Mouse (Mus musculus) forebrain, postnatal 0 days (tissue): ENCODE measurements around the gene Fgd3. TPM values are rescaled to one million over a fixed set of nuclear protein-coding genes. Genes with fewer than 3 reads are reported as not detected.
A peak's percentile ranks its signal among the peaks of the same experiment; 100 is the strongest.

ENCODE experiments used
- ATAC-seq: fragments of 200-750 bp; cut with Nextera tagmentation; 2 replicates; pipeline ENCODE4 v1.8.0; 2017; ENCODE audit warnings: mild to moderate bottlenecking, moderate library complexity
- DNase-seq: peaks from one replicate; pipeline ENCODE4 v3.0.0-alpha.2; 2015
- H3K27ac ChIP-seq: fragments of 300-500 bp; sonication (generic); 2 replicates; pipeline ENCODE4 v1.5.1; 2014; ENCODE audit warnings: low read depth, mild to moderate bottlenecking, antibody characterized with exemption, low read length, moderate library complexity, mixed read lengths
- H3K27me3 ChIP-seq: fragments of 300-500 bp; sonication (generic); 2 replicates; pipeline ENCODE4 v1.6.1; 2014; ENCODE audit warnings: mild to moderate bottlenecking, low read length, mixed read lengths; ENCODE audit not compliant: insufficient read depth
- H3K36me3 ChIP-seq: fragments of 300-500 bp; sonication (generic); 2 replicates; pipeline ENCODE4 v1.6.1; 2014; ENCODE audit warnings: mild to moderate bottlenecking, moderate library complexity; ENCODE audit not compliant: insufficient read depth
- H3K4me1 ChIP-seq: fragments of 300-500 bp; sonication (generic); 2 replicates; pipeline ENCODE4 v1.6.1; 2014; ENCODE audit warnings: antibody characterized with exemption; ENCODE audit not compliant: insufficient read depth
- H3K4me2 ChIP-seq: fragments of 300-500 bp; sonication (generic); 2 replicates; pipeline ENCODE4 v1.6.1; 2014; ENCODE audit warnings: low read depth, mild to moderate bottlenecking, moderate library complexity
- H3K4me3 ChIP-seq: fragments of 300-500 bp; sonication (generic); 2 replicates; pipeline ENCODE4 v1.5.1; 2014; ENCODE audit warnings: low read depth, low read length, mixed read lengths
- H3K9ac ChIP-seq: fragments of 300-500 bp; sonication (generic); 2 replicates; pipeline ENCODE4 v1.6.1; 2014; ENCODE audit warnings: mild to moderate bottlenecking
- H3K9me3 ChIP-seq: fragments of 300-500 bp; sonication (generic); 2 replicates; pipeline ENCODE4 v1.6.1; 2016; ENCODE audit warnings: low read length
- CTCF ChIP-seq: sonication (generic); IDR thresholded peaks from 2 replicates; pipeline ENCODE4 v1.5.1; 2016; ENCODE audit warnings: antibody characterized with exemption, control low read depth, low read depth
- WGBS: fragments of 180-500 bp; shearing (Covaris S2); extraction: QIAGEN DNeasy Blood & Tissue Kit; methylation state at CpG from one replicate; pipeline ENCODE4 v1.1.7; 2014; 5-methylcytosine and 5-hydroxymethylcytosine counted together
- polyA plus RNA-seq: library from polyadenylated mRNA; unstranded; fragments of >200 nt; fragmentation: Nextera tagmentation; extraction: Ambion mirVana; gene quantifications from 2 replicates; pipeline ENCODE4 v1.2.1, GENCODE M21; 2015
- total RNA-seq: library from RNA; depleted of rRNA; stranded (reverse); fragments of >200 nt; gene quantifications from 2 replicates; pipeline ENCODE4 v1.2.3, GENCODE M21; 2014; rRNA removed

Fgd3 gene
- total RNA-seq (14.0 and 17.2 TPM in 2 replicates), polyA plus RNA-seq (2.0 and 2.8 TPM in 2 replicates)

DNA sequence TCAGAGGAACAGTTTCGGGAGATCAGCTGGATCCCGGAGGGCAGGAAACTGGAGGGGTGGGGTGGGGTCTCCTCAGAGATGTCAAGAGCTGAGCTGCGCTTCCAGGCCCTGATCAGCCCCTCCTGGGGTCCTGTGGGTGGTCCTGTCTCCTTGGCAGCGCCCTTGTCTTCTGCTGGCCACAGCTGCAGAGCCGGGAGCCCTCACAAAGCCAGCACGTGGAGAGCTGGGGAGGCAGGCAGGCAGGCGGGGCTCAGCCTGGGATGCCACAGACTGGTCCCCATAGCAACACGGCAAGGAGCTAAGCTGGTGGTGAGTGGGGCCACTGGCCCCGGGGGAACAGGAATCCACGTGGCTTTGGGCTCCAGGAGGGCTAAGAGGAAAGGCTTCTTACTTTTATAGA lies at the start of gene Fgd3:
TSS of gene Fgd3 (minus strand) at position 272 of the 400 bp plus-strand sequence.
- peaks cover 2% of the 10 kb centered on the region for H3K36me3 ChIP-seq
- 4% methylated on average over 10 of the region's 10 CpGs for WGBS
- peak within 1 kb of the TSS; percentile 41 for H3K27ac ChIP-seq
- ATAC-seq: peak; percentile 96
- no peaks in the 10 kb centered on the region for H3K9me3 ChIP-seq
- peak within 1 kb of the TSS; percentile 44 for H3K4me3 ChIP-seq
- no peaks in the 10 kb centered on the region for H3K27me3 ChIP-seq
- TF ChIP-seq CTCF: no peak
- H3K4me2 ChIP-seq: peak within 1 kb of the TSS; percentile 64
- peak; percentile 86 for DNase-seq
- peaks cover 21% of the 10 kb centered on the region for H3K4me1 ChIP-seq
- H3K9ac ChIP-seq: peak within 1 kb of the TSS; percentile 59

DNA sequence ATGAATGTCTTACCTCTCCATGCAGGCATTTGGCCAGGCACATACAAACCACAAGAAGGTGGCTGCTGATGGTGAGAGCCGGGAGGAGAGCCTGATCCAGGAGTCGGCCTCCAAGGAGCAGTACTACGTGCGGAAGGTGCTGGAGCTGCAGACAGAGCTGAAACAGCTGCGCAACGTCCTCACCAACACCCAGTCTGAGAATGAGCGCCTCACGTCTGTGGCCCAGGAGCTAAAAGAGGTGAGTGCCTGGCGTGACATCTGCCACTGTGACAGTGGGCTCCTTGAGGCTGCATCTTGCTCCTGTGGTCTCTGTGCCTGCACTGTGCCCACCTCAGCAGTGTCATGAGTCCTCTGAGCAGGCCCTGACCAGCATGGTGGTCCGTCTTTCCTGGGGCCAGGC lies 49.3 kb upstream of the Fgd3 start:
- TF ChIP-seq CTCF: no peak
- H3K27ac ChIP-seq: no peak overlapping the region
- DNase-seq: no peak
- ATAC-seq: no peak
- peaks cover 27% of the 10 kb centered on the region for H3K36me3 ChIP-seq
- no peak overlapping the region for H3K4me3 ChIP-seq
- no peaks in the 10 kb centered on the region for H3K27me3 ChIP-seq
- H3K9ac ChIP-seq: no peak overlapping the region
- no peaks in the 10 kb centered on the region for H3K9me3 ChIP-seq
- no peaks in the 10 kb centered on the region for H3K4me1 ChIP-seq
- 94% methylated on average over 10 of the region's 10 CpGs for WGBS
- H3K4me2 ChIP-seq: no peak overlapping the region

DNA sequence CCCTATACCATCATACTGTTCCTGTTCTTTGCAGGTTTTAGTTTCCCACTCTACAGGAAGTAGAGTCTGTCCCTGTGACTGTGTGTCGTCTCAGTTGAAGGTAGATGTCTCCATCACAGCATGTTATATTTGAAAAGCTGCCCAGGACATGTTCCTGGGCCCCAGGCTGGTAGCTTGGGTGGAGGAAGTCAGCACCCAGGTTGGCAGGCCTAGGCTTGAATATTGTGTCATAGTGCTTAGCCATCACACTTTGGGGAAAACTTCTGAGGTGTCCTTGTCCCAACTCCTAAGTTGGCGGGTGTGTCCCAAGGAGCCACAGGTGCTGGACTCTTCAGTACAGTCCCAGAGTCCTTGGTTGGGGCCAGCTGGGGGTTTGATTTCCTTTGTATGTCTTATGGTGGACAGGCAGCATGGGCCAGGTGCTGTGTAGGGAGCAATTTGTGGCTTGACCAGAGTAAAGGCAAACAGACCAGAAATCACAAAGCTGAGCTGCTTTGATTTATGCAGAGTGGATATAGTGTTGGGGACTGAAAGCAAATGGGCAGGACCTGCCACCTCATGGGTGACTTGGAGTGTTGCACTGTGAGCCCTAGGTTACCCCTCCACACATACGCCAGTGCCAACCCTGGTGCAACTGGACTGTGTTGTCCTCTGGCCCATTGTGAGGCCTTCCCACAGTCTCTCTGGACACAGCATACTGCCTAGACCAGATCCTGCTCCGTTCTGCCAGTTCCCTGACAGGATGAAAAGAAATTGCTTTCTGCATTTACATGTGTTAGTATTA lies 47.7 kb upstream of the Fgd3 start:
- Histone ChIP-seq H3K4me1 (no peaks in the 10 kb centered on the region), H3K4me2 (no peak overlapping the region), H3K4me3 (no peak overlapping the region), H3K9ac (no peak overlapping the region), H3K27ac (no peak overlapping the region), H3K36me3 (peaks cover 27% of the 10 kb centered on the region), H3K27me3 (no peaks in the 10 kb centered on the region), H3K9me3 (no peaks in the 10 kb centered on the region)
- peak; percentile 17 for TF ChIP-seq CTCF
- WGBS: 72% methylated on average over 4 of the region's 4 CpGs
- no peak for DNase-seq
- ATAC-seq: 0 out of 2 replicates have a peak, but pooled peaks have one; percentile 45

DNA sequence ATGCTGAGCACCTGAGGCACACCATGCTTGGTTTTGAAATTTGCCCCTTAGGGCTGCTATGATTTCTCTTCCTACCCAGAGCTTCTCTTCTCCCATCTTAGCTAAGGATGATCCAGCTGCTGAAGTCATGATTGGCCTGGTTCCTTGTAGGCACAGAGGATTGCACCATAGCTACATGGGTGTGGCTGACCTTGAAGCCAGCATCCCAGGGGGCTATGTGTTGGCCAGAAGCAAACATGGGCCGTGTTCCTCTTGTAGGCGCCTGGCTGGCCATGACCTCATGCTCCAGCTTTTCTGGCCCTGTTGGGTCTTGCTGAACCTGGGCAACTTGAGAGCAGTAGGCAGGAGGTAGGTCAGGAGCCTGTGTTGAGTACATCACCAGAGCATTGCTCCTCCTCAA lies 44.6 kb upstream of the Fgd3 start:
- H3K27ac ChIP-seq: no peak overlapping the region
- H3K9me3 ChIP-seq: no peaks in the 10 kb centered on the region
- TF ChIP-seq CTCF: no peak
- peaks cover 7% of the 10 kb centered on the region for H3K36me3 ChIP-seq
- no peak overlapping the region for H3K4me3 ChIP-seq
- H3K4me2 ChIP-seq: no peak overlapping the region
- DNase-seq (no peak), ATAC-seq (no peak)
- no peaks in the 10 kb centered on the region for H3K27me3 ChIP-seq
- WGBS: 99% methylated on average over 2 of the region's 2 CpGs
- H3K9ac ChIP-seq: no peak overlapping the region
- 0 out of 2 replicates have a peak, but pooled peaks cover 5% of the 10 kb centered on the region for H3K4me1 ChIP-seq

DNA sequence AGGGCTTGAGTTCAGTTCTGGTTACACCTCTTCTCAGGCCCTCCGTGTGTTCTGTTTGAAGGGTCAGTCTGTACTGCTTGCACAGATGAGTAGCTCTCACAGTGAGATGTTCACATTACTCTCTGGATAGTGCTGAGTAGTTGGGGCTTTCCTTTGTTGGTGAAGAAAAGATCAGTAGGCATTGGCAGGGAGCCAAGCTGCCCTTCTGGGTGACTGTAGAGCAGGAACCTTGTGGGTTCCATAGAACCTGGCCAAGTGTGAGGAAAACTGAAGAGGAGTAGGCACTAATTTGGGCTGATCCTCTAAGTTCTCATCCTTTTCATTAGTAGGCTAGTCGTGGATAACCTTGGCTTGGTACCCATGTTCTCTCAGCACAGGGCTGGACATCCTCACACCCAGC lies 42.7 kb upstream of the Fgd3 start:
- DNase-seq (no peak), ATAC-seq (peak; percentile 18; the same call in 1 of the 2 replicates)
- WGBS: 53% methylated on average over 2 of the region's 2 CpGs
- H3K4me2 ChIP-seq: no peak overlapping the region
- 0 out of 2 replicates have a peak, but pooled peaks cover 5% of the 10 kb centered on the region for H3K4me1 ChIP-seq
- no peaks in the 10 kb centered on the region for H3K27me3 ChIP-seq
- no peak overlapping the region for H3K27ac ChIP-seq
- no peaks in the 10 kb centered on the region for H3K9me3 ChIP-seq
- H3K4me3 ChIP-seq: no peak overlapping the region
- no peaks in the 10 kb centered on the region; the same call in 1 of the 2 replicates for H3K36me3 ChIP-seq
- no peak overlapping the region for H3K9ac ChIP-seq
- no peak for TF ChIP-seq CTCF

DNA sequence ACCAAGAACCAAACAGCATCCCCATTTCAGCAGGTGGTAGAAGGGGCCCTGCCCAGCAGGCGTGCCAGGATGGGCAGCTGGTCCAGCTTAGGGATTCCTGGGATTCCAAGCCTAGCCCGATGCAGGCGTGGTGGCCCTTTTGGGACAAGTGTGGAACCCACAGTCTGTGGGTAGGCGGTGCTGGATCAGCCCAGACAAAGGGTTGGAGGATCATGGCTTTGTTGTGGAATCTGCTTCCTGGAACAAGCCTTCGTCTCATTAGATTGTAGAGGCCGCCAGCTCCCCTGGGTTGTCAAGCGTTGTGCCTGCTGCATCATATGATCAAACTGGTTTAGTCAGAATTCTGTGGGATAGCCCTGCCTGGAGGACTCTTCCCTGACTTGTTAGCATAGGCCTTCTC lies 42.3 kb upstream of the Fgd3 start:
- Histone ChIP-seq H3K4me1 (0 out of 2 replicates have a peak, but pooled peaks cover 5% of the 10 kb centered on the region), H3K4me2 (no peak overlapping the region), H3K4me3 (no peak overlapping the region), H3K27ac (no peak overlapping the region), H3K9me3 (no peaks in the 10 kb centered on the region), H3K9ac (no peak overlapping the region), H3K27me3 (no peaks in the 10 kb centered on the region), H3K36me3 (no peaks in the 10 kb centered on the region; the same call in 1 of the 2 replicates)
- DNase-seq (no peak), ATAC-seq (no peak)
- TF ChIP-seq CTCF: no peak
- WGBS: 76% methylated on average over 7 of the region's 7 CpGs

DNA sequence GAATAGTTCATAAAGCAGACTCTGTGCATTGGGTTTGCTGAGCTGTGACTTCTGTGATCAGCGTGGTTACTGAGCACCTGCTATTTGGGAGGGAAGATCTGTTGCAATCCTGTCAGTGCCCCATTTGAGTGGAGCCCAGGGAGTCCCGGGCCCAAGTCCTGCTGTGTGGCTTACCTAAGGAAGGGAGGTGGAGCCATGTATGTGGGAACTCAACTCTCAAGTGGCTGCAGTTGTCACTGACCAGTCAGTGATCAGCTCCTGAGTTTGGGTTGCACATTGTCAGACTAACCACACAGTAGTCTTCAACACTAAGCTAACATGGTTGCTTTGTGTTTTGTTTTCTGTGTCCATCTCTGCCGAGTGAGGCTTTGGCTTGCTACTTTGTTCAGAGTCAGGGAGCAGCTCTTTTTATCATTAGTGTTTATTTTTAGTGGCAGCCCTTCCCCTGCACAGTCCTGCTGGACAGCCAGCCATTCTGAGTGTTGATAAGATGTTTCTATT lies 40.8 kb upstream of the Fgd3 start:
- Histone ChIP-seq H3K36me3 (peaks cover 4% of the 10 kb centered on the region; the same call in 1 of the 2 replicates), H3K4me3 (no peak overlapping the region), H3K27ac (no peak overlapping the region), H3K9me3 (no peaks in the 10 kb centered on the region), H3K27me3 (no peaks in the 10 kb centered on the region), H3K4me2 (no peak overlapping the region), H3K4me1 (0 out of 2 replicates have a peak, but pooled peaks cover 5% of the 10 kb centered on the region), H3K9ac (no peak overlapping the region)
- TF ChIP-seq CTCF: no peak
- WGBS: 40% methylated on average over 3 of the region's 3 CpGs
- ATAC-seq: no peak
- DNase-seq: no peak
